16 mouse cellular contexts compared by ENCODE assay signal in genomic region chr5:28251211-28251764, GRCm38 (mm10). TPM values are rescaled to one million over a fixed set of nuclear protein-coding genes. Genes with fewer than 3 reads are reported as not detected.
DNase-seq lines count a peak whose midpoint lies in the region; ATAC-seq and TF ChIP-seq lines count a peak whose summit lies in the region.
"Had no signal": no experiment of that assay in that cellular context is flagged by ENCODE, and none has a peak within 500 bp of the region (broad histone marks: within the 10 kb centered on the region; RNA-seq: fewer than 3 reads in every experiment).

No protein-coding gene starts in this region.

- H3K36me3 ChIP-seq in embryonic facial prominence, embryonic 10.5 days (replicated peaks), result no peaks in the 10 kb centered on the region
- H3K36me3 ChIP-seq in midbrain, postnatal 0 days (ENCODE audit: insufficient read depth, low read length), result no peaks in the 10 kb centered on the region
- H3K36me3 ChIP-seq: embryonic facial prominence, embryonic 15.5 days; heart, embryonic 13.5 days; liver, embryonic 15.5 days had no signal

- no peaks in the 10 kb centered on the region for H3K9me3 ChIP-seq in embryonic facial prominence, embryonic 10.5 days
- H3K9me3 ChIP-seq in midbrain, postnatal 0 days (ENCODE audit: low read length), result no peaks in the 10 kb centered on the region
- H3K9me3 ChIP-seq: embryonic facial prominence, embryonic 15.5 days; heart, embryonic 13.5 days; liver, embryonic 15.5 days had no signal

- H3K27me3 ChIP-seq in embryonic facial prominence, embryonic 10.5 days (replicated peaks; ENCODE audit: low read depth, poor library complexity, severe bottlenecking), result no peaks in the 10 kb centered on the region; the same call in 1 of the 2 replicates
- no peaks in the 10 kb centered on the region for H3K27me3 ChIP-seq in midbrain, postnatal 0 days (ENCODE audit: insufficient read depth, low read length)
- H3K27me3 ChIP-seq: embryonic facial prominence, embryonic 15.5 days; liver, embryonic 15.5 days had no signal

- H3K4me2 ChIP-seq in midbrain, postnatal 0 days (ENCODE audit: low read depth, low read length, poor library complexity, severe bottlenecking), result no peak overlapping the region
- H3K4me2 ChIP-seq: embryonic facial prominence, embryonic 15.5 days; heart, embryonic 13.5 days; liver, embryonic 15.5 days had no signal

- H3K4me3 ChIP-seq in embryonic facial prominence, embryonic 10.5 days, result no peak overlapping the region
- H3K4me3 ChIP-seq in midbrain, postnatal 0 days (ENCODE audit: low read depth, low read length), result no peak overlapping the region
- H3K4me3 ChIP-seq: embryonic facial prominence, embryonic 15.5 days; heart, embryonic 13.5 days; liver, embryonic 15.5 days had no signal

- peak; percentile 84 for ATAC-seq in midbrain, postnatal 0 days (ENCODE audit: low FRiP score)

- intact Hi-C loops in left cerebral cortex, postnatal 4 days (cut with DNase I), result no loop called here

- H3K4me1 ChIP-seq in embryonic facial prominence, embryonic 10.5 days, result peaks cover 10% of the 10 kb centered on the region
- peaks cover 4% of the 10 kb centered on the region; the same call in 1 of the 2 replicates for H3K4me1 ChIP-seq in midbrain, postnatal 0 days (ENCODE audit: insufficient read depth, low read length)
- H3K4me1 ChIP-seq: embryonic facial prominence, embryonic 15.5 days; heart, embryonic 13.5 days; liver, embryonic 15.5 days had no signal

- no peak overlapping the region for H3K9ac ChIP-seq in midbrain, postnatal 0 days (replicated peaks; ENCODE audit: low read length, poor library complexity, severe bottlenecking)
- H3K9ac ChIP-seq: embryonic facial prominence, embryonic 15.5 days; heart, embryonic 13.5 days; liver, embryonic 15.5 days had no signal

- WGBS in embryonic facial prominence, embryonic 10.5 days, result 61% methylated on average over 4 of the region's 4 CpGs
- WGBS in midbrain, postnatal 0 days, result 13% methylated on average over 4 of the region's 4 CpGs

- DNase-seq in embryo, embryonic 11 days, result peak; percentile 24
- no peak for DNase-seq in embryo, embryonic 10 days (ENCODE audit: low spot score)
- DNase-seq in left cerebral cortex, postnatal 4 days, result peak; percentile 93
- DNase-seq in left cerebral cortex, adult 9 months (ENCODE audit: low spot score in 2 of 2), result no peak
- DNase-seq in embryonic facial prominence, embryonic 10.5 days (ENCODE audit: low spot score), result peak; percentile 27
- DNase-seq in midbrain, postnatal 0 days (ENCODE audit: low spot score), result peak; percentile 85
- no peak for DNase-seq in T-cell, adult 2 months (ENCODE audit: low spot score)
- no peak for DNase-seq in Muller cell, postnatal 12 days (ENCODE audit: inconsistent ontology term)
- DNase-seq: kidney, postnatal 4 days; thymus, postnatal 25 days had no signal

- no peak for TF ChIP-seq CTCF in midbrain, postnatal 0 days (IDR thresholded peaks at IDR 0.05)

- H3K27ac ChIP-seq in embryonic facial prominence, embryonic 10.5 days (replicated peaks), result no peak overlapping the region; the same call in 1 of the 2 replicates
- H3K27ac ChIP-seq in midbrain, postnatal 0 days (ENCODE audit: low read depth, low read length), result peak overlapping the region; percentile 44; the same call in 1 of the 2 replicates
- H3K27ac ChIP-seq: embryonic facial prominence, embryonic 15.5 days; heart, embryonic 13.5 days; liver, embryonic 15.5 days; macrophage had no signal

RNA-seq across cellular contexts. Expression of gene Cnpy1, which starts 5.7 kb away (rescaled TPM):
- total RNA-seq in left cerebral cortex, postnatal 4 days (2021), result under 1 TPM; 0.14 TPM
- polyA plus RNA-seq in embryonic facial prominence, embryonic 10.5 days (2016; fragmentation: Nextera tagmentation; extraction: Ambion mirVana), result 1.3 and 5.3 TPM in 2 replicates
- 41.4 and 47.0 TPM in 2 replicates for total RNA-seq in midbrain, postnatal 0 days (2014; rRNA removed)
- 14.6 and 17.5 TPM in 2 replicates for polyA plus RNA-seq in midbrain, postnatal 0 days (2015; fragmentation: Nextera tagmentation; extraction: Ambion mirVana)
- total RNA-seq: gastrocnemius, adult 8-10 months; left cerebral cortex, postnatal 36 days had no signal
- polyA plus RNA-seq: heart, embryonic 13.5 days; macrophage had no signal

Comparison
In these comparisons a context has a peak if more than half of its experiments do, and no peak if none do; other contexts are left out.
1. DNase-seq: peak in embryo, embryonic 11 days (single experiment), left cerebral cortex, postnatal 4 days (single experiment), embryonic facial prominence, embryonic 10.5 days (single experiment) and midbrain, postnatal 0 days (single experiment); none in embryo, embryonic 10 days (single experiment), left cerebral cortex, adult 9 months (0 of 2), T-cell, adult 2 months (single experiment) and Muller cell, postnatal 12 days (single experiment).
2. RNA of gene Cnpy1, which starts 5.7 kb away (total RNA-seq): 41.4 to 47.0 TPM in midbrain, postnatal 0 days; 0.14 TPM in left cerebral cortex, postnatal 4 days; every median in the first group is over 10 times any median in the second.